Mouse (Mus musculus): ENCODE data around the gene Sytl2.

Sytl2 gene

GRCm38 (mm10) chr7:90312151-90312883 lies 10.3 kb downstream of the Sytl2 start:
- DNase-seq, result no peak

DNA sequence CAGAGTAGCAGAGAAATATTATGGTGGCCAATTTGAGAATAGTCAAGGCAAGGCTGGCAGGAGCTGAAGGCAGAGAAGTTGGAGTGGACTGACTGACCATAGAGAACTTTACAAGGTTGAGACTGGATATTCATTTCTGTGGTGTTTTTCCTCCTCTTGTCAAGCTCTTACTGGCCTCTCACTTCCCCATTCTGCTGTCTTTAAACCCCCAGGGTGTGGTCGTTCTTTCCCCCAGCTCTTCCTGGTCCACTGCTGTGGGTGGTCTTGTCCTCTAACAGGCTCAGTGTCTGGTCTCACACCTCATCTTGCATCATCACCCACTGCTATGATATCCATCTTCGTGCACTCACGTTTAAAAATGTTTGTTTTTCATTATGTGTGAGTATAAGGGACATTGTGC lies 11.4 kb downstream of the Sytl2 start:
- no peak for DNase-seq

- no peak for DNase-seq
Measured at GRCm38 (mm10) chr7:90316823-90317222, 14.8 kb downstream of the Sytl2 start.

GRCm38 (mm10) chr7:90319446-90319845 lies 17.4 kb downstream of the Sytl2 start:
- no peak for DNase-seq

DNA sequence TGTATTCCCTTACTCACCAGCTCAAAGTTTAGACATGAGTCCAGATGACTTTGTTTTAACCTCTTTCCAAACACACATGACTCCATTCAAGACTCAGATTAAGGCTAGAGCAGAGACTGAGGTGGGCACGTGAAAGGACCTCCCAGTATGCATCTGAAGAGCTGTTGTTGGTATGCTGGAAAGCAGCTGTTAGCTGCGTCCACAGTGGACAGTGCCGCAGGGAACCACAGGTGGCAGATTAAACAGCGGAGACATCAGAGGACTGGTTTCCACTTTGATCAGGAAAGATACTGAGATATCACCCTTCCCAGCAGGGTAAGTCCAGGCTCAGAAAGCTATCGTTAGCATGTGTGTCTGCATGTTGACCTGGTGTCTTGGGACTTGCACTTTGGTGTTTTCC lies 18.1 kb downstream of the Sytl2 start:
- no peak for DNase-seq

- DNase-seq, result no peak
Measured at GRCm38 (mm10) chr7:90325166-90325565, 23.1 kb downstream of the Sytl2 start.

DNA sequence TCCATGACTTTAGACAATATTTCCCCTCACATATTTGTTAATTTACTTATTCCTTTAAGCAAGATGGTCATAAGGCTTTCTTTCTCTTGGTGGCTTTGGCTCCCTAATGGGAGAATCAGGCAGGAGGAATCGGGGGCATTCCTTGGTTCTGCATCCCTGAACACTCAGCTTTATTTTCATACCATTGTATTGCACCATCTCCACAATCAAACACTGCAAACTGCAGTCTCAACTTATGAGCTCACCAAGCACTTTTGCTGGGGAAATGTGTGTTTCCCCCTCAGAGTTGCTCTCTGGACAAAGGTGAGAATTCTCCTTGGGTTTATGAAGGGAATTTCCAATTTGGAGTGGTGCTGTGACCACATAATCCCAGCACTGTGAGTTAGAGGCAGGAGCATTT lies 28.1 kb downstream of the Sytl2 start:
- DNase-seq, result no peak

GRCm38 (mm10) chr7:90332483-90333065 lies 30.5 kb downstream of the Sytl2 start:
- peak; percentile 21 for DNase-seq

GRCm38 (mm10) chr7:90334362-90334761 lies 32.3 kb downstream of the Sytl2 start:
- no peak for DNase-seq

GRCm38 (mm10) chr7:90334831-90335230 lies 32.8 kb downstream of the Sytl2 start:
- no peak for DNase-seq

GRCm38 (mm10) chr7:90335755-90336194 lies 33.7 kb downstream of the Sytl2 start:
- DNase-seq, result peak; percentile 63

GRCm38 (mm10) chr7:90341212-90341957 lies 39.3 kb downstream of the Sytl2 start:
- peak; percentile 26 for DNase-seq

DNA sequence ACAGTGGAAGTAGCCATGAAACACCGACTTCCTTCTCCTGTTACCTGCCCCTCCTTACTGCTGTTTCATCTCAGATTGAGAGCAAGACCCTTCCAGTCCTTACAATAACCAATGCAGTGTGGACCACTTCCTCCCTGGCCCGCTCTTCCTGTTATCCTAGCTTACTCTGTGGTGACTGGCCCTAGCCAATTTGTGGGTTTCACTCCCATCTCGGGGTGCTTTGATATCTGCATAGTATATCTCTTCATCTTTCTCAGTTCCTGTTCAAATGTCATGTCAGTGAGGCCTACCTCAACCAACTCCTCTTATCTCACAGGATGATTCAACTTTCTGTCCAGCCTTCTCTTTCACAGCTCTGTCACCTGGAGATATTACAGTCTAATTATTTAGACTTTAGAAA lies 42.9 kb downstream of the Sytl2 start:
- DNase-seq, result no peak

GRCm38 (mm10) chr7:90347779-90348437 lies 45.9 kb downstream of the Sytl2 start:
- peak; percentile 24 for DNase-seq

GRCm38 (mm10) chr7:90349014-90349413 lies 47.0 kb downstream of the Sytl2 start:
- no peak for DNase-seq

DNA sequence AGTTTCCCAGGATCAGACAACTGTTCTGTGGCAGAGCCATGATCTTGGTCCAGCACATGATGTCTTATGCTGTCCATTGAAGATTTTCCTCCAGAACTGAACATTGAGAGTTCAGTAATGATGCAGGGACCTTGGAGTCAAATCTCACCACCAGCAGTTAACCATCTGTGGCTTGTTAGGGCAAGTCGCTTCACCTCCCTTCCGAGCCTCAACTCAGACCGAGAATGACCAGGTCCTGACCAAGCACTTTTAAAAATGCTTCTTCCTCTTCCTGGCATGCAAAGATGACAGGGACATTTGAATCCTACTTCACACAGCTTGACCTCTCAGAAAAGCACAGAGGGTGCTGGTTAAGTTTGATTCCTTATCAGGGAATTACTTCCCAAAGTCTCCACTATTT lies 50.1 kb downstream of the Sytl2 start:
- no peak for DNase-seq

DNA sequence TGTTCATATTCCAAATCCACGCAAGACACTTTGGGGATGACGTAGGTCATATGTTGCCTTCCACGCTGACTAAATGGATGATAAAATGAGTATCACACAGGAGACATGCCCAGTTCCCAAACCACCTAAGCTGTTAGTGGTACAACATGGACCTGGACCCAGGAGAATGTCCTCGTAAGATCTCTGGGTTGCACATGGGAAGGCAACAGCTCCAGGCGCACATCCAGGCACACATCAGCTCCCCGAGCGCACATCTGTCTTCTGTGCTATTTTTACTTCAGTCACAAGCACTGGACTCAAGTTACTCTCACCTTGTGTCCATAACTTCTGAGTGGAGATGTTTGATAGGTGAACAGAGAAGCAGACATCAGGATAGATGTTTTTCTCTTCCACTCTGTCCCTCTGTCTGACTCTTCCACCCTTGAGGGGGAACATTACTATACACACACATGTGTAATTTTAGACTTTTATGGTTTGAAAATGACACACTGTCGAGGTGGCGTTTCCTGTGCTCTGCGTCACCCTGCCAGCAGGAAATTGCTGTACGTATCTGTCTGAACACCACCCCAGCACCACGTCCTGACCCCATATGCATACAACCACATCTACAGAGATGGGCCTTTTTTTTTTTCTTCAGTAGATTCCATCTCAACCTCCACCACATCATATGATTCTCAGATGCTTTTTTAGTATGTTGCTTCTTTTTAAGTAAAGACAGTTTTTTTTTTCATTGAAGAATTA lies 51.6 kb downstream of the Sytl2 start:
- DNase-seq, result no peak

DNA sequence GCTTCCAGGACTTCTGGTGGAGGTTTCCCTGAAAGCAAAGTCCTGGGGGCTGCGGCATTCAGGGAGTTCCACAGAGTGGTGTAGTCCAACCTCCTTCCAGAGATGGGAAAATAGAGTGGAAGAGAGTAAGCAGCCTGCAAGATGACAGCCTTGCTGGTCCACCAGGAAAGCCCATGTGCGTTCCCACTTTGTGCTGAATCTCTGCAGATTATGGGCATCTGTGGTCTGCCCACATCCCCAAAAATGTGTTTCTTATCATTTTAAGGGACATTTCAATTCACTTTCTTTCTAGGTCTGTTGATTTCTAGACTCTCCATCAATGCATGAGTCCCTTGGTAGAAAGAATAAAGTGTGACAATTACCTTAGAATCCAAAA lies 52.2 kb downstream of the Sytl2 start:
- DNase-seq, result no peak

DNA sequence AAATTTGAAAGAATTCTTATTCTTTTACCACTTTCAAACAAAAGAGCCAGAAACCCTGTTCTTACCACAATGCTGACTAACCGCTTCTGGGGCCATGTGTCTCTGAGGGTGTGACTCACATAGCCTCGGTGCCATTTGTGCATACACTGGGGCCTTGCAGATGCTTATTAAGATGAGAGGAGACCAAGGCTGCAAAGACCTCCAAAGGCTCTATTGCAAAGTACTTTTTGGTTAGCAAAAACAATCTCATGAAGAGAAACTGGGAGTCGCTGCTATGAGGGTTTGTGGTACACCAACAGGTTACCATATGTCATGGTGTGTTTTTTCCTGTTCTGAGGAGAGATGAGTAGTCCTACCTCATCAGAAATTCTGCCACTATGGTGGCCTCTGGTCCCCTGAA lies 53.4 kb downstream of the Sytl2 start:
- DNase-seq, result no peak

- DNase-seq, result no peak
Measured at GRCm38 (mm10) chr7:90355995-90356394, 53.9 kb downstream of the Sytl2 start.

DNA sequence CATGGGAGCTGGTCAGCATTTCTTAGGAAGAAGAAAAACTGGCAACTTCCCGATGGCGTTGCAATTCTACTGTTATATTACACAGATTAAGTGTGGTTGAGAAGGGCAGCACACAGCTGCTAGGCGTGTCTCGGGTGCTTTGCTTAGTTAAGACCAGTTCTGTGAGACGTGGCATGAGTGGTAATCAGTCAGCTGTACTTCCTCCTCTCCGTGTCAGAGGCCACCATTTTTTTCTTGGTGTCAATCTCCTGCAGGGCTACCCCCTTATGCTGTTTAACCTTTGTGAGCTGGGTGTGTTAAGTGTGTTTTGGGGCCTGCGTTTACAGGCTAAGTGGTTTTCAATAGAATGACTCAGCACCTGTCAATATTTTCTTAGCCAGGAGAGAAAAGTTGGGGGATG lies 60.7 kb downstream of the Sytl2 start:
- DNase-seq, result no peak

DNA sequence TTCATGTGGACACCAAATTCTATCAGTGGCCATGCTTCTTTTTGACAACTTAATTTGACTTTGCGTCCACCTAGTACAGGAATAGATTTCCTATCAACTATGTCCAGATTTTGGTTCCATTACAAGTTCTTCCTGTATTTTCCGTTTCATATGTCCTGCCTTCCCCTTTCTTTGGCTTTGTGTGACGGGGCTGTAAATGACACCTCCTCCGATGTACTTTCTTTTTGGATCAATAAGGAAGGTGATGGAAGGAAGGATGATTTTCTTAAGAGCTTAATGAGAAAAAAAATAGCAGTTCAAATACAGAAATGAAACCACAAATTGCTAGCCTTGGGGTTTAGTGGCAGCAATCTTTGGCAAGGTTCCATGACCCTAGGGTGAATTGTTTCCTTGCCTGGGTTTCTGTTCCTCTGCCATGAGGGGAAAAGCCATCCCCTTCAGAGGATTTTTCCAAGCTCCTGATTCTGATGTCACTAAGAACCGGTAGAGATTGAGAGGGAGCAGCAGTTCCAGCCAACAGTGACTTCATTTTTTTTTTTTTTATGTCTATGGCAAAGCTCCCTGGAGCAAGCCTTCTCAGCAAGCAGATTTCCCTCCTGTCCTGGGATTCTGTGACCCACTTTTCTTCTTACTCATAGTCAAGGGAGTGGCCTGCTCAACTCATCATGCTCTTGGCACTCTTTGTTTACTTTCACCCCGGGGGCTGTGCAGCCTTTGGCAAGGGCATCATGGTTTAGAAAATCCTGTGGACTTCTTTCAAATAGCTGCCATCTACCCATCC lies 68.2 kb downstream of the Sytl2 start:
- peak; percentile 46 for DNase-seq
